Mouse (Mus musculus) hindbrain, embryonic 15.5 days (tissue): ENCODE results near the gene Gzmm. TPM values are rescaled to one million over a fixed set of nuclear protein-coding genes. Genes with fewer than 3 reads are reported as not detected.

Experiments
- ATAC-seq: fragments of 200-750 bp; cut with Nextera tagmentation; 2 replicates; pipeline ENCODE4 v1.8.0; 2017; ENCODE audit warnings: low read depth, moderate number of reproducible peaks, moderate TSS enrichment; ENCODE audit not compliant: low FRiP score
- H3K27ac ChIP-seq: fragments of 300-500 bp; sonication (generic); replicated peaks from 2 replicates; pipeline ENCODE4 v1.5.1; 2015; ENCODE audit warnings: mild to moderate bottlenecking, inconsistent platforms
- H3K27me3 ChIP-seq: fragments of 300-500 bp; sonication (generic); 2 replicates; pipeline ENCODE4 v1.6.1; 2015; ENCODE audit warnings: control low read depth, inconsistent platforms
- H3K36me3 ChIP-seq: fragments of 300-500 bp; sonication (generic); 2 replicates; pipeline ENCODE4 v1.6.1; 2015; ENCODE audit warnings: control low read depth, inconsistent platforms
- H3K4me1 ChIP-seq: fragments of 300-500 bp; sonication (generic); replicated peaks from 2 replicates; pipeline ENCODE4 v1.6.1; 2015; ENCODE audit warnings: control low read depth, inconsistent platforms
- H3K4me2 ChIP-seq: fragments of 300-500 bp; sonication (generic); 2 replicates; pipeline ENCODE4 v1.6.1; 2015; ENCODE audit warnings: moderate library complexity, mild to moderate bottlenecking, inconsistent platforms
- H3K4me3 ChIP-seq: fragments of 300-500 bp; sonication (generic); 2 replicates; pipeline ENCODE4 v1.5.1; 2015; ENCODE audit warnings: mild to moderate bottlenecking, inconsistent platforms
- H3K9ac ChIP-seq: fragments of 300-500 bp; sonication (generic); 2 replicates; pipeline ENCODE4 v1.6.1; 2015; ENCODE audit warnings: inconsistent platforms
- H3K9me3 ChIP-seq: fragments of 300-500 bp; sonication (generic); 2 replicates; pipeline ENCODE4 v1.6.1; 2016; ENCODE audit warnings: control low read depth, inconsistent platforms
- WGBS: fragments of 180-500 bp; shearing (Covaris S2); methylation state at CpG from one replicate; pipeline ENCODE4 v1.1.7; 2015; 5-methylcytosine and 5-hydroxymethylcytosine counted together
- polyA plus RNA-seq: library from polyadenylated mRNA; unstranded; fragments of >200 nt; fragmentation: Nextera tagmentation; extraction: Ambion mirVana; gene quantifications from 2 replicates; pipeline ENCODE4 v1.2.1, GENCODE M21; 2015

Gene Gzmm
- polyA plus RNA-seq, 1 experiment from 2014 or later: 1.4 TPM

DNA sequence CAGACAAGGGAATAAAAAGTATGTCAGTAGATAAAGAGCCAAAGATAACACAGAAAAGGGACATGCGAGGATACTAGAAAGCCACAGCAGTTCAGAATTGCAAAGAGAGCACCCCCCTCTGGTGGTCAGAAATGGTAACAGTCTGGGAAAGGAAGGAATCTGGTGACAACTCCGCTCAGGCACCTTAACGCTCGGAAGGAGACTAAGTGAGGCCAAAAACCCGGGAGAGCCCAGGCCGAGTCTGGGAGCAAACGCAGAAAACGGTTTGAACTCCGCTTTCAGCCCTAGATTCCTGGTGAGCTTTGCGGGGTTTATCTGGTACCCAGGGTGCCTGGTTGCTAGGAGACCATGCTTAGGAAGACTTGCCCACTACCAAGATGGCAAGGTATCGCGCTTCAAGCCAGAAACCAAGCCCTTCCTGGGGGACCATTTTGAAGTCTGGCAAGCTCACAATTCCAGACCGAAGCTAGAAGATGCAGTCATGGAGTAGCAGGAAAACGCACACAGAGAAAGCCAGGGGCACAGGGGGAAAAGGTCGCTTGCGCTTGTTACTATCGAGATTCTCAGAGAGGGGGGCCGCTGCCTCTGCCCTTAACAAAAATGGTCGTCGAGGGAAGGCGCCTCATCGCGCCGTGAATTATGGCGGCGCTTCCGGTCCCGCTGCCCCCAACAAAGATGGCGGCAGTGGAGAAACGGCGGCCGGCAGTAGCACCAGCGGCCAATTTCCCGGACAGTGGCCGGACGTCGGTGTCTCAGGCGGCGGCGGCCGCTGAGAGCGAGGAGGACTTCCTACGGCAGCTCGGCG is 19.8 kb upstream of the Gzmm start, which contains the start of gene Tpgs1:
Gene Tpgs1, plus strand, starts transcription at position 599 of the 805 bp plus-strand sequence.
- Histone ChIP-seq H3K27me3 (no peaks in the 10 kb centered on the region), H3K4me3 (peak within 1 kb of the TSS; percentile 78), H3K9me3 (no peaks in the 10 kb centered on the region), H3K36me3 (no peaks in the 10 kb centered on the region), H3K27ac (peak within 1 kb of the TSS; percentile 97), H3K4me2 (peak within 1 kb of the TSS; percentile 87), H3K9ac (peak within 1 kb of the TSS; percentile 86), H3K4me1 (peaks cover 27% of the 10 kb centered on the region)
- under 1% methylated on average over 44 of the region's 45 CpGs for WGBS
- peak; percentile 86 for ATAC-seq

GRCm38 (mm10) chr10:79669576-79670057 is 19.2 kb upstream of the Gzmm start:
- peak overlapping the region; percentile 97 for H3K27ac ChIP-seq
- ATAC-seq: peak; percentile 67
- WGBS: under 1% methylated on average over 47 of the region's 47 CpGs

GRCm38 (mm10) chr10:79670071-79670888 is 18.5 kb upstream of the Gzmm start:
- 33% methylated on average over 15 of the region's 15 CpGs for WGBS
- Histone ChIP-seq H3K4me1 (peaks cover 27% of the 10 kb centered on the region), H3K36me3 (no peaks in the 10 kb centered on the region), H3K27ac (peak overlapping the region; percentile 97), H3K4me2 (peak overlapping the region; percentile 87), H3K9me3 (no peaks in the 10 kb centered on the region), H3K27me3 (no peaks in the 10 kb centered on the region), H3K9ac (peak overlapping the region; percentile 86), H3K4me3 (peak overlapping the region; percentile 78)
- peak; percentile 25 for ATAC-seq

More at GRCm38 (mm10) chr10:79669576-79670057, 19.2 kb upstream of the Gzmm start:
- H3K9me3 ChIP-seq: no peaks in the 10 kb centered on the region
- peak overlapping the region; percentile 86 for H3K9ac ChIP-seq
- H3K36me3 ChIP-seq: no peaks in the 10 kb centered on the region
- peak overlapping the region; percentile 87 for H3K4me2 ChIP-seq
- peaks cover 27% of the 10 kb centered on the region for H3K4me1 ChIP-seq
- H3K27me3 ChIP-seq: no peaks in the 10 kb centered on the region
- H3K4me3 ChIP-seq: peak overlapping the region; percentile 78

DNA sequence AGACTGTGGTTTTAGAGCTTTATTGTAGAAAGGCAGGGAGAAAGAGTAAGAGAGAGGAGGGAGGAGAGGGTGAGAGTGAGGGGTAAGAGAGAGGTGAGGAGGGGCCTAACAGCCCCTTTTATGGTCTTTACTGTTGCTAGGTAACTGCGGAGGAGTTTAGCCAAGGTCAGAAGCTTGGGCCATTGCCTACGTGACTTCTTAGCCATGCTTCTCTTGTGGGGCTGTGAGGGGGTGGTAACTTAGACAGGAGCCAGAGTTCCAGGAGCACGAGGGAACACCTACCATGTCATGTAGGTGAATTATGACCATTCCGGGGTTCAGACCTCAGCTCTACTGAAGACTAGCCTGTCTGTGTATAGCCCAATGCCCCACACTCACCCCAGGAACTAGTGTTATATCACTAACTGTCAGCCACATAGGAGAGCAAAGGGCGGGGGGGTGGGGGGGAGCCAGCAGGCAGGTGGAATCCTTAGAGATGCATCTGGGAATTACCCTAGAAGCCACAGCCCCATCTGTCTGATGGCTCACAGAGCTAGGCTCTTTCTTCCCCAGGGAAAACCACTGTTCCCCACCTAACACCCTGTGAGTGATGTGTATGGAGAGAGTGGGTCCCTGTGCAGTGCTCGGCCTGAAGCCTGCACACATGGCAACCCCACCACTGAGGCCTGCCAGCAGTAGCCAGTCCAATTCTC is 17.3 kb upstream of the Gzmm start:
- ATAC-seq: no peak
- Histone ChIP-seq H3K4me3 (0 out of 2 replicates have a peak overlapping the region, but pooled peaks have one; percentile 78), H3K9me3 (no peaks in the 10 kb centered on the region), H3K36me3 (no peaks in the 10 kb centered on the region; the same call in 1 of the 2 replicates), H3K9ac (no peak overlapping the region), H3K4me1 (peaks cover 27% of the 10 kb centered on the region), H3K27ac (no peak overlapping the region), H3K27me3 (no peaks in the 10 kb centered on the region), H3K4me2 (peak overlapping the region; percentile 87)
- 57% methylated on average over 6 of the region's 6 CpGs for WGBS

- H3K9me3 ChIP-seq: no peaks in the 10 kb centered on the region
- H3K36me3 ChIP-seq: no peaks in the 10 kb centered on the region; the same call in 1 of the 2 replicates
- H3K27me3 ChIP-seq: no peaks in the 10 kb centered on the region
- H3K4me3 ChIP-seq: no peak overlapping the region
- H3K4me1 ChIP-seq: peaks cover 27% of the 10 kb centered on the region
- ATAC-seq: no peak
- H3K9ac ChIP-seq: no peak overlapping the region
- 53% methylated on average over 3 of the region's 3 CpGs for WGBS
- no peak overlapping the region for H3K27ac ChIP-seq
- no peak overlapping the region for H3K4me2 ChIP-seq
Measured at GRCm38 (mm10) chr10:79672088-79672455, 16.7 kb upstream of the Gzmm start.

DNA sequence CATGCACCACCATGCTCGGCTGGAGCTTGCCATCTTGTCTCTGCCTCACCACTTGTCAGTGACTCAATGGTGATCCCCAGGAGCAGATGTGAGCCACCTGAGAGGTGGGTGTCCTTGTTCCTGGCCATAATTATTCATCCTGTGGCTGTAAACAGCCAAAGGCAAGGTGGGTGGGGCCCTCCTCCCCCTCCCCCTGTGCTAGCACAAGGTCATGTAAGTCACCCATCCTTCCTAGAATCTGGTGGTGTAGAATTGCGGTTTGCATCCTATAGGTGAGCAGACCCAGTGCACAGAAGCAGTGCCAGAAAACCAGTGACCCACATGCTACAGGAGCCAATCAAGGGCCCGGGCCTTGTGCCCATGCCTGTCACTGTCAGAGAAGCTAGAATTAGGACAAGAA is 15.8 kb upstream of the Gzmm start:
- Histone ChIP-seq H3K27ac (no peak overlapping the region), H3K4me2 (no peak overlapping the region), H3K36me3 (no peaks in the 10 kb centered on the region; the same call in 1 of the 2 replicates), H3K27me3 (no peaks in the 10 kb centered on the region), H3K4me3 (no peak overlapping the region), H3K9me3 (no peaks in the 10 kb centered on the region), H3K4me1 (peaks cover 24% of the 10 kb centered on the region), H3K9ac (no peak overlapping the region)
- ATAC-seq: no peak
- 90% methylated on average over 3 of the region's 3 CpGs for WGBS

DNA sequence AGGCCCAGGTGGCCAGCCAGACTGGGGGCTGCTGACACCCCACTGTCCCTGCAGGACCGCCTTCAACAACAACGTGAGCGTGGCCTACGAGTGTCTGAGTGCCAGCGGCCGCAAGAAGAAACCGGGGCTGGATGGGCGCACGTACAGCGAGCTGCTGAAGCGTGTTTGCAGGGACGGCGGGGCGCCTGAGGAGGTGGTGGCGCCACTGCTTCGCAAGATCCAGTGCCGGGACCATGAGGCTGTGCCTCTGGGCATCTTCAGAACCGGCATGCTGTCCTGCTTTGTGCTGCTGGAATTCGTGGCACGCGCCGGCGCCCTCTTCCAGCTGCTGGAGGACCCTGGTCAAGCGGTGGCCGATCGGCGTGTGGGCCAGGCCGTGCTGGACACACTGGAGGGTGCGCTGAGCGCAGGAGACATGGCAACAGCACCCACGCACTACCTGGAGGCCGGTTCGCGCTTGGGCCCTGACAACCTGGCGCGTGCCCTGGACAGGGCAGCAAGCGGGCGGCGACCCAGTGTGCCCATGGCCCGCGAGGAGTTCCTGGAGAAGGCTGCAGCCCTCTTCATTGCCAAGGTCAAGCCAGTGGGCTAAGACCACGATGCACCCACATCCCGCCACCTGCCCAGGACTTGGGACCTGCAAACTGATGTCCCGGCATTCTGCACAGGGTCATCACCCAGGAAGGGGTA is 13.3 kb upstream of the Gzmm start:
- Histone ChIP-seq H3K4me2 (no peak overlapping the region), H3K9ac (no peak overlapping the region), H3K4me1 (peaks cover 13% of the 10 kb centered on the region), H3K27ac (no peak overlapping the region), H3K27me3 (no peaks in the 10 kb centered on the region), H3K36me3 (no peaks in the 10 kb centered on the region; the same call in 1 of the 2 replicates), H3K4me3 (no peak overlapping the region), H3K9me3 (no peaks in the 10 kb centered on the region)
- ATAC-seq: no peak
- WGBS: 54% methylated on average over 44 of the region's 44 CpGs

- peak overlapping the region; percentile 64 for H3K4me3 ChIP-seq
- H3K36me3 ChIP-seq: peaks cover 13% of the 10 kb centered on the region
- H3K4me1 ChIP-seq: peaks cover 24% of the 10 kb centered on the region
- H3K9me3 ChIP-seq: no peaks in the 10 kb centered on the region
- peak overlapping the region; percentile 85 for H3K4me2 ChIP-seq
- H3K27ac ChIP-seq: peak overlapping the region; percentile 88
- no peaks in the 10 kb centered on the region for H3K27me3 ChIP-seq
- peak overlapping the region; percentile 46 for H3K9ac ChIP-seq
- peak; percentile 20 for ATAC-seq
- WGBS: 39% methylated on average over 11 of the region's 11 CpGs
Measured at GRCm38 (mm10) chr10:79680606-79681495, 8.0 kb upstream of the Gzmm start.

DNA sequence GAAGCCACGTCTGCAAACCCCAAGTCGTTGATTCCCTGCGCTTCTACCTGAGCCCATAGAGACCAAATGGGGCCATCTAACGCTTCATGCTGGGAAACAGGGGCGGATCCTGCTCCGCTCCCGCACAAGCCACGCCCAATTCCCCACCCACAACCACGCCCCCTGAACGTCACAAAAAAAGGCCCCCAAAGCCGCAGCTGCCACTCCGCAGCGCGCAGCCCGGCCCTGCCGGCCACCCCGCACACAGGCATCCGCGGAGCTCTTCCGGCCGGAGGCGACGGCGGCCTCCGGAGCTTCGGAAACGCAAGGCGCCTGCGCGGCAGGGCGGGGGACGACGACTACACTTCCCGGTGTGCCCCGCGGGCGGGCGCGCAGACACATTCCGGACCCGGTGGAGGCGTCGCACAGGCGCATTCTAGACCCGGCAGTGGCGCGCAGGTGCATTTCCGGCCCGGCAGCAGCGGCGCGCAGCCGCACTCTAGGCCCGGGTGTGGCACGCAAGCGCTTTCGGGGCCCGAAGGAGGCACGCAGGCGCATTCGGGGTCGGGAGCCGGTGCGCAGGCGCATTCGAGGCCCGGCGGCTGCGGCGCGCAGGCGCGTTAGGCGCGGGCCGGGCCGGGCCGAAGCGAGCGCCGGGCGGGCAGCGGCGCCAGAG is 7.1 kb upstream of the Gzmm start, which contains the start of gene Cdc34:
Gene Cdc34, plus strand, starts transcription at position 605 of the 655 bp plus-strand sequence.
- H3K27me3 ChIP-seq: no peaks in the 10 kb centered on the region
- peak; percentile 93 for ATAC-seq
- H3K4me2 ChIP-seq: peak within 1 kb of the TSS; percentile 85
- no peaks in the 10 kb centered on the region for H3K9me3 ChIP-seq
- H3K4me3 ChIP-seq: peak within 1 kb of the TSS; percentile 64
- H3K36me3 ChIP-seq: peaks cover 21% of the 10 kb centered on the region
- under 1% methylated on average over 56 of the region's 84 CpGs for WGBS
- H3K27ac ChIP-seq: peak within 1 kb of the TSS; percentile 88
- H3K9ac ChIP-seq: peak within 1 kb of the TSS; percentile 60
- H3K4me1 ChIP-seq: peaks cover 24% of the 10 kb centered on the region

DNA sequence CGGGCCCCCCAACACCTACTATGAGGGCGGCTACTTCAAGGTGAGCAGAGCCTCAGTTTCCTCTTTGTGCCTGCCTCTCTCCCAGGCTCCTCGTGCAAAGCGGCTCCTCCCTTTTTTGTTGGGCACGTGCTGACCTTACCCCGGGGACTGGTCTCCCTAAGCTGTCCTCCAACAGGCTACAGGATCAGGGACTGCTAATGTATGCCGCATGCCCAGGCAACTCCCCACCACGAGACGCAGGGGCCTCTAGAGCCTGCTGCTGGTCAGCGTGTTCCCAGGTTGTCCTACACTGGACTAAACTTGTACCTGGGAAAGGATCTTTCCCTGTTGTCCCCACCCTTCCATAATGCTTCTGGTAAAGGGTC is 6.3 kb upstream of the Gzmm start:
- no peaks in the 10 kb centered on the region for H3K9me3 ChIP-seq
- peaks cover 24% of the 10 kb centered on the region for H3K4me1 ChIP-seq
- peak overlapping the region; percentile 85 for H3K4me2 ChIP-seq
- peak overlapping the region; percentile 60 for H3K9ac ChIP-seq
- H3K36me3 ChIP-seq: peaks cover 29% of the 10 kb centered on the region
- peak overlapping the region; percentile 78 for H3K27ac ChIP-seq
- 0% methylated on average over 10 of the region's 10 CpGs for WGBS
- H3K4me3 ChIP-seq: peak overlapping the region; percentile 64
- ATAC-seq: peak; percentile 9
- H3K27me3 ChIP-seq: no peaks in the 10 kb centered on the region
